Mouse (Mus musculus) embryo, embryonic 11 days (tissue): ENCODE measurements around the gene Cd101.

Experiments used
- DNase-seq: peaks from one replicate; pipeline ENCODE4 v3.0.0-alpha.2; 2015

Gene Cd101

DNA sequence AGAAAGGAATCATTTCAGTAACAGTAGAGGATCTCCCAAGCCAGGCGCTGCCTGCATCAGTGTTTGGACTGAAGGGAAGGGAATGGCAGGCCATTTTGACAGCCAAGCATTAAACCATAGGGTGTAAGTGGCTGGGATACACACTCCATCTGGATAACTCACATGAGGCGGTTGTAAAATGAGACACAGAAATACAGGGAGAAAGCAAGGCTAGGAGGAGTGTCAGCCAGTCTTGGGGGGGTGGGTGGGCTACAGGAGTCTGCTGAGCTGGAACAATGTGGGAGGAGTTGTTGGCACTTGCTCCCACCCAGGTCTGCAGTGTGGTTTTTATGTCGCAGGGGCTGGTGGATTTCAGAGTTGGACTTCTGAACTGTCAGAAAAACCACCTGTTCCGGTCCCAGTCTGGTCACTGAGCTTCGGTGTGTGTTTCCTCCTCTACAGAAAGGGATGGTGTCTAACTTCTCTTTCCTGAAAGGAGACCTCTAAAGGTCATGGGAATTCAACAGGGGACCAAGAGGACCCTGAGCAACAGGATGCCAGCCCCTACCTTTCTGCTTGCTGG, 8.7 kb upstream of the Cd101 start:
- no peak for DNase-seq

- no peak for DNase-seq
Measured at GRCm38 (mm10) chr3:101036001-101036400, 6.6 kb upstream of the Cd101 start.

DNA sequence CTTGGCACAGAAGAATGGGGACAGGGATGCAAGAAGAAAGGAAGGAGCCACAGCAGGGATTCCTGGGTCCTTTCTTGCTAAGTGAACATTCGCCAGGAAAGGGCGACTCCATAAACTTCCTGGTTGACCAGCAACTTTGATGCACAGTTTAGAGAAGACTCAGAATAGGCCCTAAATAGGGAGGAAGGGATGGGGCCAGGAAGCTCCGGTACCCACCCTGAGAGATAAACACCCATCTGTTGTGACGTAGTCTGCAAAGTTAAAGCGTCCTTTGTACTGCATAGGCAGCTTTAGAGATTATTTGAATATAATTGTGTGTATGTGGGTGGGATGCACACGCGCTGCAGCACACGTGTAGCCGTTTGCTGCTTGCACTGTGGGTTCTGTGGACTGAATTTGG, 5.2 kb upstream of the Cd101 start:
- DNase-seq = no peak

GRCm38 (mm10) chr3:101033644-101034043, 4.3 kb upstream of the Cd101 start:
- DNase-seq = no peak

- no peak for DNase-seq
Measured at GRCm38 (mm10) chr3:101031456-101032142, 2.2 kb upstream of the Cd101 start.

GRCm38 (mm10) chr3:101030630-101031029, 1.3 kb upstream of the Cd101 start:
- DNase-seq = no peak

DNA sequence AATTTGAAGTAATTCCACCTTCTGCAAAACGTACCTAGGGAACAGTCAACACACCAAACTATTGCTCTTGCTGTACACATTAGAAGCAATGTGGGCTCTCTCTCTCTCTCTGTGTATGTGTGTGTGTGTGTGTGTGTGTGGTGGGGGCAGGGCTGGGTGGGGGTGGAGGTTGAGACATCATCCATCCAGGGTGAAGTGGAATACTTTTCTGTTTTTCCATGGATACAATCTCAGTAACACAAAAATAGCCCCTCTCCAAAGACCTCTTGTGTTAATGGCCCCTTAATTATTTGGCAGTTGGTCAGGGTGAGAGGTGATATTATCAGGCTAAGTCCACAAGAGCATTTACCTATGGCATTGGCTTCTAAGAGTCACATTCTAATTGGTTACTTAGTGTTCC, 2.6 kb downstream of the Cd101 start:
- no peak for DNase-seq

DNA sequence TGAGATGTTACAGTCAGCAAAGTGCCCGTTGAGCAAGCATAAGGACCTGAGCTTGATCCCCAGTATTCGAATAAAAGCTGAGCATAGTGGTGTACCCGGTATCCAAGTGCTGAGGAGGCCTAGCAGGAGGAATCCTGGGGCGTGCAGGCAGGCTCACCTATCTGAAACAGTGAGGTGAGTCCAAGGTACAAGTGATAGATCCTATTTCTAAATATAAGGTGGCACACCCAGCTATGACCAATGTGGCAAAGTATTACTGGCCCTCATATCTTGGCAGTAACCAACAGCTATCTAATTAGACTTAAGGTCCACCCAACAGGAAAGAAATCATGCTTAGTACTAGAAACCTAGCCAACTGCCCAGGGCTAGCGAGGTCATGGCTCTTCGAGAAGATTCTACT, 6.4 kb downstream of the Cd101 start:
- DNase-seq = no peak

DNA sequence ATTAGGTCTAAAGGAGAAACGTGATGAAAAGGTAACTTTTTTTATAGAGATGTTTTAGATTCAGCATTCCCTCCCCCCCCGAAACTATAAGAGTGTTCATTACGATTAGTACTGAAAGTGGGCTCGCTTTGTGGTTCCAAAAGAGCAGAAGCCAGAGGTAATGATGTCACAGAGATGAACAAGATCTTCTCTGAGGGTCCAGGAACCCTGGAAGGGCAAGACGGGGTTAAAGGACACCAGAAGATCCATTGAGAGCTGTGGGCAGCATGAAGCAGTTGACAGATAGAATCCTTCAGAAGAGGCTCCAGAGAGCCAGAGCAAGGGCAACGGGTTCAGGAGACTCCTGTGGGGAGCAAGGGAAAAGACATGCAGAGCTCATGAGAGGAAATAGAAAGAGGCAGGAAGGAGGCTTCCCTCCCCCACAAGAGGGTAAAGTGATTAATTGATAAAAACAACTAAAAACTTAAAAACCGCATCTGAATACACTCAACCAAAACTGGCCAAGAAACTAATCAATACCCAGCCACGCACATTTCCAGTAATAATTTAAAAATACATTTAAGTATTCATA, 7.8 kb downstream of the Cd101 start:
- DNase-seq = no peak

GRCm38 (mm10) chr3:101021073-101021472, 8.3 kb downstream of the Cd101 start:
- DNase-seq = no peak

- no peak for DNase-seq
Measured at GRCm38 (mm10) chr3:101018494-101018893, 10.9 kb downstream of the Cd101 start.

DNA sequence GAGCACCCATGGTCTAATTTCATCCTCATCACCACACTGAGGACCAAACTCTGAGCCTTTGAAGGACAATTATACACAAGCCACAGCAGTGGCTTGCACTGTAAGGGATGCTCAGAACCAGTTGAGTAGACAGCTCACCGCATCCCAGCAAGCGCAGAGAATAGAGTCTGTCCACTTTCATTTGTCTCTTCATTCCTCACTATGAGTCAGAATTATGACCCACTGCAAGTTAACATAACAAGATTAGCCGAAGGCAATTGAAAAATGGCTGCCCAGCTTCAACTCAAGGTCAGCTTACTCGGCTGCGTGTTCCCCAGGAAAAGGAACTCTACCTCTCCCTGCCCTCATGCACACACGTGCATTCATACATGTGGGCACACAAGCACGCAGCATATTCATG, 13.3 kb downstream of the Cd101 start:
- no peak for DNase-seq

DNA sequence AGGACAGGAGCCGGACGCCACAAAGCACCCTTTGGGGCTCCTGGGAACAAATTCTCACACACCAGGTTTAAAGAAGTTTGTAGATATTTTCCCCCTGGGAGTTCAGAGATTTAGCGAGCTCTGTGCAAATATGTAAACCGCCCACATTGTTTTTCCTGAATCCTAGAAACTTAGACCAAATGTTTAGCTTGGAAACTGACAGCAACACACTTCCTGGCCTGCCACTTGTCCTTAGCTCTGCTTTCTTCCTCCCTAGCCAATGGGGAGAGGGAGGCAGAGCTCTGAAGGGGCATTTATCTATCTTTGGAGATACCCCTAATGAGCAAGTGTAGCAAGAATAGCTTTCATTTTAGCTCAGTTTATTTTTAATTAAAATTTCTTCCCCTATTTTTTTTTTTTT, 14.1 kb downstream of the Cd101 start:
- no peak for DNase-seq

DNA sequence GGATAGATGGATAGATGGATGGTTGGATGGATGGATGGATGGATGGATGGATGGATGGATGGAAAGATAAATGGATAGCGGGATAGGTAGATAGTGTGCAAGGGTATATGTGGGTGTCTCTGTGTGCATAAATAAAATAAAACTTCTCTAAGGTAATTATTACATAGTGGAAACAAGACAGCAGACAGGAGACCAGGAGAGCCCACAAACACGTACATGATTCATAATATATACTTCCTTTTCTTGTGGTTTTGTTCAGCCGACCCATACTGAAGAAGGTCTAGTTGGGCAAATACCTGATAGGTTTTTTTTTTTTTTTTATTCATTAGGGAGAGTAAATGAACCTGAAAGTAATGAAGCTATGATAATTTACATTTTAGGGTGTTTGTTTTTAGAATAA, 15.8 kb downstream of the Cd101 start:
- no peak for DNase-seq

- DNase-seq = no peak
Measured at GRCm38 (mm10) chr3:101013005-101013404, 16.4 kb downstream of the Cd101 start.

GRCm38 (mm10) chr3:101012597-101012996, 16.8 kb downstream of the Cd101 start:
- DNase-seq = no peak

DNA sequence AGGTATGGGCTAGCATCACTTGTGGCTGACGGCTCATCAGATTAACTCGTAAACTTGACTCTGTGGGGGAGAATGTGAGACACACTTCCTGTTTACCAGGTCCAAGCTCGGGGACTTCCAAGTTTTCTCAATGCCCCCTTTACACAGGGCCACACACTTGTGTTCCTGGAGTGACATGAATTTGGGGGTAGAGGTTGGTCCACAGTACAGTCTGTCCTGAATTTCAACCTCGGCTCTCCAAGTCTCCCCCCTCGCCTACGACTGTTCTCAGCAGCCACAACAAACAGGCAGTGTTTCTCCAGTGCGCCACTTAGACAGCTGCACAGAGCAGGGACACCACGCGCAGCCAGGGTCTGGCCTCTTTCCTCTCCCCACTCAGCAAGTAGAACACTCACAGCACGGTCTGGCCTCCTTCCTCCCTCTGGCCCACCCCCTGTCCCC, 17.2 kb downstream of the Cd101 start:
- DNase-seq = no peak

DNA sequence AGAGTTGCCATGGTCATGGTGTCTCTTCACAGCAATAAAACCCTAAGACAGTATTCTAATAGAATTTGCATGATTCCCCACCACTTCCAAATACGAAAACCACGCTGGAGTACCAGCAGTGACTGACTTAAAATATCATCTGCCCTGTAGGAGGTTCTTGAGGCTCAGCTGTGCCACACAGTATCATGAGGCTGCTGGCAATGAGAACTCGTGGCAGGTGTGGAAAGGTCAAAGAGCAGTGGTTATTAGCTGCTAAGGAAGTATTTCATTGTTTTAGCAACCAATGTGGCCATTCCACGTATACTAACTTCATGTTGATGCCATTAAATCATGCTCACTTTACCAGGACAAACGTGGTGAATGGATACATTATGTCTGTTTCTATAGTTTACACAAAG, 18.2 kb downstream of the Cd101 start:
- DNase-seq = no peak

DNA sequence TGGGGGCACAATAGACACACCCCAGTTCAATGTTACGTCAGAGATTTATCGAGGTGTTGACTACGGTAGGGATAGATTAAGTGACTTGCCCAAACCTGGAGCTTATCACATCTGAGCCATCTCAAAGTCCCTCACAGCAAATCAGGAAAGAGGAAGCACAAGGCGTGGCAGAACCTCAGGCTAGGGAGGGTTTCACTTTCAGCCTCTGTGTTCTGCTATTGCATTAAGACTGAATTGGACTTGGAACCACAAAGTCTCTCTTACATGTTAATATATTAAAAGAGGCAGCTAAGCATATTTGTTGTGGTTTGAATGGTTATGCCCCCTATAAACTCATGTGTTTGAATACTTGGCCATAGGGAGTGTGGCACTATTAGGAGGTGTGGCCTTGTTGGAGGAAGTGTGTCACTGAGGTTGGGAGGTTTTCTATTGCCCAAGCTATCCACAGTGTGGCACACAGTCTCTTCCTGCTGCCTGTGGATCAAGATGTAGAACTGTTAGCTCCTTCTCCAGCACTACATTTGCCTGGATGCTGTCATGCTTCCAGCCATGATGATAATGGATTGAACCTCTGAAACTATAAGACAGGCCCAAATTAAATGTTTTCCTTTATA, 18.7 kb downstream of the Cd101 start:
- no peak for DNase-seq

GRCm38 (mm10) chr3:101007112-101007782, 22.1 kb downstream of the Cd101 start:
- DNase-seq = no peak

GRCm38 (mm10) chr3:101005392-101005791, 24.0 kb downstream of the Cd101 start:
- DNase-seq = no peak

GRCm38 (mm10) chr3:101003575-101004356, 25.6 kb downstream of the Cd101 start:
- DNase-seq = no peak

- no peak for DNase-seq
Measured at GRCm38 (mm10) chr3:100999732-101000131, 29.6 kb downstream of the Cd101 start.
